Mouse (Mus musculus) olfactory bulb, adult 2 months (tissue): ENCODE results near the gene Klhdc8b.

Source experiments
- CTCF ChIP-seq: fragments of 200-500 bp; IDR thresholded peaks from 2 replicates; pipeline ENCODE4 v1.5.1; 2012; ENCODE audit warnings: low read depth, mild to moderate bottlenecking, low read length, moderate library complexity; ENCODE audit not compliant: insufficient read depth
- POLR2A ChIP-seq: fragments of 200-500 bp; IDR thresholded peaks from 2 replicates; pipeline ENCODE4 v1.6.1; 2012; ENCODE audit warnings: mild to moderate bottlenecking, low read depth, low read length, moderate library complexity; ENCODE audit not compliant: insufficient read depth

GRCm38 (mm10) chr9:108449860-108450259 is 11.5 kb downstream of the Klhdc8b start:
- no peak for TF ChIP-seq POLR2A
- no peak for TF ChIP-seq CTCF
